Mouse (Mus musculus) midbrain, embryonic 11.5 days (tissue): Measurements from ENCODE around the gene Etv6. TPM values are rescaled to one million over a fixed set of nuclear protein-coding genes. Genes with fewer than 3 reads are reported as not detected.

Experiments
- ATAC-seq: fragments of 200-750 bp; cut with Nextera tagmentation; 2 replicates; pipeline ENCODE4 v1.8.0; 2017; ENCODE audit warnings: moderate TSS enrichment, moderate library complexity; ENCODE audit not compliant: low FRiP score
- DNase-seq: peaks from one replicate; pipeline ENCODE4 v3.0.0; 2015; ENCODE audit warnings: low spot score; ENCODE audit errors: missing footprints
- H3K27ac ChIP-seq: fragments of 300-500 bp; sonication (generic); 2 replicates; pipeline ENCODE4 v1.5.1; 2014; ENCODE audit warnings: low read depth, low read length
- H3K27me3 ChIP-seq: fragments of 300-500 bp; sonication (generic); 2 replicates; pipeline ENCODE4 v1.6.1; 2014; ENCODE audit warnings: mild to moderate bottlenecking, low read length, moderate library complexity, mixed read lengths; ENCODE audit not compliant: control insufficient read depth, insufficient read depth
- H3K36me3 ChIP-seq: fragments of 300-500 bp; sonication (generic); 2 replicates; pipeline ENCODE4 v1.6.1; 2014; ENCODE audit warnings: mild to moderate bottlenecking, low read length, moderate library complexity, mixed read lengths; ENCODE audit not compliant: control insufficient read depth, insufficient read depth
- H3K4me1 ChIP-seq: fragments of 300-500 bp; sonication (generic); 2 replicates; pipeline ENCODE4 v1.6.1; 2014; ENCODE audit warnings: low read length; ENCODE audit not compliant: control insufficient read depth, insufficient read depth
- H3K4me2 ChIP-seq: fragments of 300-500 bp; sonication (generic); 2 replicates; pipeline ENCODE4 v1.6.1; 2014; ENCODE audit warnings: mild to moderate bottlenecking, moderate library complexity
- H3K4me3 ChIP-seq: fragments of 300-500 bp; sonication (generic); 2 replicates; pipeline ENCODE4 v1.5.1; 2014; ENCODE audit warnings: low read depth, low read length
- H3K9ac ChIP-seq: fragments of 300-500 bp; sonication (generic); 2 replicates; pipeline ENCODE4 v1.6.1; 2014; ENCODE audit warnings: low read length
- H3K9me3 ChIP-seq: fragments of 300-500 bp; sonication (generic); 2 replicates; pipeline ENCODE4 v1.6.1; 2016; ENCODE audit warnings: low read length; ENCODE audit not compliant: control insufficient read depth
- WGBS: fragments of 180-500 bp; shearing (Covaris S2); extraction: QIAGEN DNeasy Blood & Tissue Kit; methylation state at CpG from one replicate; pipeline ENCODE4 v1.1.7; 2014; 5-methylcytosine and 5-hydroxymethylcytosine counted together
- polyA plus RNA-seq: library from polyadenylated mRNA; unstranded; fragments of >200 nt; fragmentation: Nextera tagmentation; extraction: Ambion mirVana; gene quantifications from 2 replicates; pipeline ENCODE4 v1.2.1, GENCODE M21; 2014

The Etv6 gene
- polyA plus RNA-seq, 1 experiment from 2014 or later = 14.0 TPM

DNA sequence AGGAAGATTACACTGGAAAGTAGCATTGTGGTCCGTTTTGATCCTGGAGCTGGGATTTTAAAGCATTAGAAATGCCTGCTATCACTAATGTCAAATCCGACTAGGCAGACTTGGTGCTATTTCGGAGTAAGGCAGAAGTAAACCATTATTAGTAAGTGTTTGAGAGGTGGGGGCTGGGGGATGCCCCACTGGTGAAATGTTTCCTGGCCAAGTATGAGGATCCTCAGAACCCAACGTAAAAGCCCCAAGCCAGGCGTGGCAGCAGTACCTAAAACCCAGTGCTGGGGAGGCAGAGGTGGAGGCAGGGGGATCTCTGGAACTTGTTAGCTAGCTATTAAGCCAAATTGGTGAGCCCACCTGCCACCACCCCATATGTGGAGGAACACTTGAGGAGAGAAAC is 83.0 kb downstream of the Etv6 start:
- DNase-seq (no peak), ATAC-seq (no peak)
- Histone ChIP-seq H3K36me3 (no peaks in the 10 kb centered on the region), H3K9ac (no peak overlapping the region), H3K4me3 (no peak overlapping the region), H3K4me1 (no peaks in the 10 kb centered on the region), H3K4me2 (no peak overlapping the region), H3K9me3 (no peaks in the 10 kb centered on the region), H3K27me3 (no peaks in the 10 kb centered on the region), H3K27ac (no peak overlapping the region)
- WGBS = 82% methylated on average over 5 of the region's 5 CpGs

DNA sequence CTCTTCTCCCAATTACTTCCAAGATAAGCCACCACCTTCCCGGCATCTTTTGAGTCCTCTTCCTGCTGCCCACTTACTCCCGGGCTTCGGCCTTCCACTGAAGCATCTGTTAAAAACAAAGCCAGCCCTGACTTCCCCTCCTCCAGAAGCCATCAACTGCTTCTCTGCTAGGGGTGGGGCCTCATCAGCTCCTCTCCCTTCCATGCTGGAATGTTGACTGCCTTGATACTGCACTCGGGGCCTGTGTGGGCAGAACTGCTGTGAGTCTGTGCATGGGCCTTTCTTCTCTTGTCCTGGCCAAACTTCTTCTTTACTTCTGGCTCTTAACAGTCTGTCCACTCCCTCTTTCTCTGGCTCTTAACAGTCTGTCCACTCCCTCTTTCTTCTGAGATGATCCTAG is 83.6 kb downstream of the Etv6 start:
- peak; percentile 33; the same call in 1 of the 2 replicates for ATAC-seq

DNA sequence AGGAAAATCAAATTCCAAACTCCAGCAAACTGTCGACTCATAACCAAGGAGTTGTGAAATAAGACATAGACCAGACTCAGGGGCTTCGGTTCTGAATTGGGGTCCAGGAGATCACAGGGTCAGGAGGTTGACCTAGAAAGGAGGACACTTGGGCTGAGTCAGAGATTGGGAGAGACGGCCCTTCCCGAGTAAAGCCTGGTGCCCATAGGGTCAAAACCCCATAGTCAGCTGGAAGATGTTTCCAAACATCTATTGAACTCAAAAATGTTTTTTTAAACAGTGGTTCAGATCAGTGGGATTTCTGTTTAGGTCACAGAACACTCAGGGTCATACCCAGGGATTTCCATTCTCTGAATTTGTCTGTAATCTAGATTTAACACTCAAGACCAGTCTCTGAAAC is 84.7 kb downstream of the Etv6 start:
- no peak for DNase-seq
- no peaks in the 10 kb centered on the region for H3K27me3 ChIP-seq
- no peak overlapping the region for H3K4me3 ChIP-seq
- no peaks in the 10 kb centered on the region for H3K4me1 ChIP-seq
- no peak for ATAC-seq
- no peak overlapping the region for H3K4me2 ChIP-seq
- no peaks in the 10 kb centered on the region for H3K36me3 ChIP-seq
- H3K27ac ChIP-seq = no peak overlapping the region
- H3K9ac ChIP-seq = no peak overlapping the region
- WGBS = 83% methylated on average over 4 of the region's 4 CpGs
- H3K9me3 ChIP-seq = no peaks in the 10 kb centered on the region

More for the DNA sequence above, 83.6 kb downstream of the Etv6 start:
- no peak overlapping the region for H3K4me3 ChIP-seq
- H3K9ac ChIP-seq = no peak overlapping the region
- no peak overlapping the region for H3K27ac ChIP-seq
- H3K36me3 ChIP-seq = no peaks in the 10 kb centered on the region
- H3K4me1 ChIP-seq = no peaks in the 10 kb centered on the region
- WGBS = 52% methylated on average over 4 of the region's 4 CpGs
- H3K27me3 ChIP-seq = no peaks in the 10 kb centered on the region
- no peak for DNase-seq
- H3K9me3 ChIP-seq = no peaks in the 10 kb centered on the region
- no peak overlapping the region for H3K4me2 ChIP-seq

DNA sequence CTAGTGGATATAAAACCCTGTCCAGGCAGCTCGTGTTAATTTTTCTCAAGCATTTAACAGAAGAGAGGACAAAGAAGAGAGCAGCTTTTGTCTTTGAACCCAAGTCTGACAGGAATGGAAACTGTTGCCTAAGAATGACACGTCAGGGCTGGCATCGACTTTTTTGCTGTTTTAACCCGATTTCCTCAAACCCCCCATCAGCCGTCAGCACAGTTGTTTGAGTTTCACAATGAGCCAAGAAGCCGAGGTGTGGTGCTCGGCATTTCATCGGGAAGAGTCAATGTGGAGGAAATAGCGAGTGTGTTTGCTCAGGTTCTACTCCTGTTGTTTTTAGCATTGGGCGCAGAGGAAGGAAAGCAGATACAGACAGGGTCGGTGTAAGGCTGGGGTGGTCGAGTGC is 85.2 kb downstream of the Etv6 start:
- DNase-seq (no peak), ATAC-seq (no peak)
- H3K9me3 ChIP-seq = no peaks in the 10 kb centered on the region
- H3K27ac ChIP-seq = no peak overlapping the region
- H3K27me3 ChIP-seq = no peaks in the 10 kb centered on the region
- no peaks in the 10 kb centered on the region for H3K36me3 ChIP-seq
- H3K4me2 ChIP-seq = no peak overlapping the region
- 87% methylated on average over 12 of the region's 12 CpGs for WGBS
- no peaks in the 10 kb centered on the region for H3K4me1 ChIP-seq
- no peak overlapping the region for H3K4me3 ChIP-seq
- no peak overlapping the region for H3K9ac ChIP-seq

DNA sequence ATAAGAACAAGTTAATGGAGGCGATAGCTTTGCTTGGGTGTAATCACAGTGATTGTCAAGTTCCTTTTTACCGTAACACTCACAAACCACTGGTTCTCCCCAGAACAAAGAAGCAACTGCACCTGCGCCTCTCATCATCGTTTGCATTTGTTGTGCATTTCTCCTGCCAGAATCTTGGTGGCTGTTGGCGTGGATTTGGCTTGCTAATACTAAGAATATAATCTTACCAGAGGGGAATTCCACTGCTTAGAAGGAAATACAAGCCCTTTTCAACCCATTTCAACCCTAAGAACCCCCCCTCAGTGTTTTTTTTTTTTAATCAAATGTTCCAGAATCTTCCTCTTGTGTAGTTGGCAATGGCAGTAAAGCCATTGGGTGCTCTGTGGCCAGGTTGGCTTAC is 87.4 kb downstream of the Etv6 start:
- Histone ChIP-seq H3K36me3 (no peaks in the 10 kb centered on the region), H3K27me3 (no peaks in the 10 kb centered on the region), H3K27ac (no peak overlapping the region), H3K9ac (no peak overlapping the region), H3K4me3 (no peak overlapping the region), H3K4me2 (no peak overlapping the region), H3K9me3 (no peaks in the 10 kb centered on the region), H3K4me1 (no peaks in the 10 kb centered on the region)
- 92% methylated on average over 5 of the region's 5 CpGs for WGBS
- DNase-seq = no peak
- no peak for ATAC-seq

DNA sequence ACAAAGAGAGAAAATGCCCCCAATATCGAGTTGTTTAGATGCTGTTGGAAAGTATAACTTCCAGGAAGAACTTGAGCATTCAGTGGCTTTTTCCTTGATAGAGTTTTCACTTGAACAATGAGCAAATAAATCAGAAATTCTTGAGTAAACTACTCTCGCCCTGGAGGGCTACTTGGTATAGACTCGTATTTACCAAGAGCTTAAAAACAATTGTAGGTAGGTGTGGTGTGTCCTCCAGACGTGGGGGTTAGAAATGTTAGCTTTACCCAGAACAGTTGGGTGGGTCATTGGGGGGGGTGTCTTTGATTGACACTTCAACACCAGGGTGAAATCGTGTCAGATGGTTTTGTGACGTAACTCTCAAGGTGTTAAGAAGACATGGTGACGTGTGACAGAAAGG is 88.0 kb downstream of the Etv6 start:
- Histone ChIP-seq H3K9ac (no peak overlapping the region), H3K4me2 (no peak overlapping the region), H3K27me3 (no peaks in the 10 kb centered on the region), H3K4me3 (no peak overlapping the region), H3K36me3 (no peaks in the 10 kb centered on the region), H3K27ac (no peak overlapping the region), H3K4me1 (no peaks in the 10 kb centered on the region), H3K9me3 (no peaks in the 10 kb centered on the region)
- 92% methylated on average over 7 of the region's 7 CpGs for WGBS
- ATAC-seq (no peak), DNase-seq (no peak)

DNA sequence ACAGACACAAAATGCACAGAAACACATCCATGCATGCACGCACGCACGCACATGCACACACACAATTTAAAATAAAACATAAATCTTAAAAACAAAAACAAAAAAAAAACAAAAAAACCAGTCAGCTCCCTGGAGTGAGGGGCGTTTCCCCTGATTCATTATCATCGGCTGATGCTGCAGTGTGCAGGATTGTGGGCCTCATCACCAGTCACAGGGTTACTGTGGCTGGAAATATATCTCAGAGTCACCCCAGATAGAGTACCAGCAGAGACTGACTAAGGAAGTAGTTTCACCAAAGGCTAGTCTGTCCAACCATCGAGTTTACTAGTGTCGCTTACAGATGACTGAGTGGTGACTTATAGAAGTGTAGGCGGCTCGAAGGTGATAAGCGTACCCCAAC is 88.8 kb downstream of the Etv6 start:
- 96% methylated on average over 10 of the region's 10 CpGs for WGBS
- no peaks in the 10 kb centered on the region for H3K9me3 ChIP-seq

DNA sequence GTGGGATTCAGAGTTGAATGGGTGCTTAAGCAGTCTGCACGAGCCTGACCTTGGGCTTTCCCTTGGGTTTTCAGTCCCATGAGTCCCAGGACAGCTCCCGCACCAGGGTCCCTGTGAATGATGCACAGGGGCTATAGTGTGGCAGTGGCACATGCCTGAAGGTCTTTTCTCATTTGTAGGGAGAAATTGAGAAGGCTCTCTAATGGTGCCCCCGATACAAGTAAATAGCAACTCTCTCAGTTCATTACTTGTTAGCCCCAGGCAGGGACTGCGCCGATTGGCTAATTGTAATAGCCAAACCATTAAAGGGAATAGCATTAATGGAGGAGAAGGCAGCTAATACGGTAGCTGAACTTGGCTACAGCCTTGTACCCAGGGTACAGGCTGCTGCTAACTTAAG is 92.5 kb downstream of the Etv6 start:
- Histone ChIP-seq H3K9ac (no peak overlapping the region), H3K9me3 (no peaks in the 10 kb centered on the region), H3K4me1 (no peaks in the 10 kb centered on the region), H3K4me3 (no peak overlapping the region), H3K27ac (no peak overlapping the region), H3K27me3 (no peaks in the 10 kb centered on the region), H3K4me2 (no peak overlapping the region), H3K36me3 (no peaks in the 10 kb centered on the region)
- no peak for DNase-seq
- ATAC-seq = 0 out of 2 replicates have a peak, but pooled peaks have one; percentile 7
- 92% methylated on average over 6 of the region's 6 CpGs for WGBS

More for the DNA sequence above, 88.8 kb downstream of the Etv6 start:
- no peak overlapping the region for H3K4me3 ChIP-seq
- ATAC-seq (no peak), DNase-seq (no peak)
- no peaks in the 10 kb centered on the region for H3K4me1 ChIP-seq
- H3K4me2 ChIP-seq = no peak overlapping the region
- H3K27ac ChIP-seq = no peak overlapping the region
- no peak overlapping the region for H3K9ac ChIP-seq
- H3K36me3 ChIP-seq = no peaks in the 10 kb centered on the region
- H3K27me3 ChIP-seq = no peaks in the 10 kb centered on the region

DNA sequence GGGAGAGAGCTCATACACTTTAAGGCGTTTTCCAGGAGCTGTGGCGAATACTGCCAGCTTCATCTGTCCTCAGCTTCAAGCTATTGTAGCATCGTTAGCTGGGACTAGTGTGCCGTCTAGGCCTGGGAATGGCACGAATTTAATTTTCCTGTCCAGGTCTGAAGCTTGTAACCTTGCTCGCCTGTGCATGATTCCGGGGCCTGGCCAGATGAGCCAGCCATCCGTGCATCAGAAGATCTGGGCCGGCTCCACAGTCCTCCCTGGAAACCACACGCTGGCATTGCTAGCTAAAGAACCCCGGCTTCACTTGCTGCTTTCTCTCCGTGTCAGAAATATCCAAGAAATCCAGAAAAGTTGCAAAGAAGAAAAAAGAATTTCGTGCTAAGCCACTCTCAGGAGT is 93.1 kb downstream of the Etv6 start:
- no peak overlapping the region for H3K9ac ChIP-seq
- no peaks in the 10 kb centered on the region for H3K9me3 ChIP-seq
- no peak overlapping the region for H3K4me2 ChIP-seq
- H3K36me3 ChIP-seq = no peaks in the 10 kb centered on the region
- no peak for DNase-seq
- H3K4me1 ChIP-seq = no peaks in the 10 kb centered on the region
- H3K27ac ChIP-seq = no peak overlapping the region
- no peak for ATAC-seq
- no peak overlapping the region for H3K4me3 ChIP-seq
- 95% methylated on average over 13 of the region's 13 CpGs for WGBS
- H3K27me3 ChIP-seq = no peaks in the 10 kb centered on the region

DNA sequence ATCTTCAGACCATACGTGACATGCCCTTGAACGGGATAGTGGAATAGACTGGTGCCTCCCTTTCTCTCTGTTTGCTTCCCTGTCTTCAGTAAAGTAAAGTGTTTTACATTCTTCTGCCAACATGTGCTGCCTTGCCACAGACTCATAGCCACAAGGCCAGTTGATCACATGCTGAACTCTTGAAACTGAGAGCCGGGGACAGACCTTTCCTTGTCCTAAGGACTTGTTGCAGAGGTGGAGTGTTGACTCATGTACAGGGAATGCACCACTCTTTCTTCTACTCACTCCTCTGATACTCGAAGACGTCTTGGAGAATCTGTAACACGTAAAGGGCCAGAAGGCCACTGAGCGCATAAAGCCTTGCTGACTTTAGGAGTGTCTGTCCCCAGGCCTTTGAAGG is 94.3 kb downstream of the Etv6 start:
- Histone ChIP-seq H3K27ac (no peak overlapping the region), H3K4me2 (no peak overlapping the region), H3K4me3 (no peak overlapping the region), H3K4me1 (no peaks in the 10 kb centered on the region), H3K9me3 (no peaks in the 10 kb centered on the region), H3K27me3 (no peaks in the 10 kb centered on the region), H3K36me3 (no peaks in the 10 kb centered on the region), H3K9ac (no peak overlapping the region)
- no peak for ATAC-seq
- 92% methylated on average over 7 of the region's 7 CpGs for WGBS
- DNase-seq = no peak
